Mouse (Mus musculus) forebrain, embryonic 13.5 days (tissue): ENCODE data around the gene Rbmxl2. TPM values are rescaled to one million over a fixed set of nuclear protein-coding genes. Genes with fewer than 3 reads are reported as not detected.

Source experiments
- ATAC-seq: fragments of 200-750 bp; cut with Nextera tagmentation; 2 replicates; pipeline ENCODE4 v1.8.0; 2017
- H3K27ac ChIP-seq: fragments of 300-500 bp; sonication (generic); 2 replicates; pipeline ENCODE4 v1.5.1; 2015; ENCODE audit warnings: inconsistent platforms, mild to moderate bottlenecking, moderate library complexity
- H3K27me3 ChIP-seq: fragments of 300-500 bp; sonication (generic); 2 replicates; pipeline ENCODE4 v1.6.1; 2015; ENCODE audit warnings: mild to moderate bottlenecking, inconsistent platforms
- H3K36me3 ChIP-seq: fragments of 300-500 bp; sonication (generic); 2 replicates; pipeline ENCODE4 v1.6.1; 2015; ENCODE audit warnings: mild to moderate bottlenecking, inconsistent platforms; ENCODE audit not compliant: poor library complexity, severe bottlenecking
- H3K4me1 ChIP-seq: fragments of 300-500 bp; sonication (generic); 2 replicates; pipeline ENCODE4 v1.6.1; 2015; ENCODE audit warnings: inconsistent platforms
- H3K4me2 ChIP-seq: fragments of 300-500 bp; sonication (generic); 2 replicates; pipeline ENCODE4 v1.6.1; 2015; ENCODE audit warnings: inconsistent platforms, mild to moderate bottlenecking, moderate library complexity
- H3K4me3 ChIP-seq: fragments of 300-500 bp; sonication (generic); 2 replicates; pipeline ENCODE4 v1.5.1; 2015; ENCODE audit warnings: mild to moderate bottlenecking, inconsistent platforms
- H3K9ac ChIP-seq: fragments of 300-500 bp; sonication (generic); 2 replicates; pipeline ENCODE4 v1.6.1; 2015; ENCODE audit warnings: mild to moderate bottlenecking, inconsistent platforms
- H3K9me3 ChIP-seq: fragments of 300-500 bp; sonication (generic); replicated peaks from 2 replicates; pipeline ENCODE4 v1.6.1; 2016; ENCODE audit warnings: inconsistent platforms
- WGBS: fragments of 180-500 bp; shearing (Covaris S2); methylation state at CpG from one replicate; pipeline ENCODE4 v1.1.7; 2015; 5-methylcytosine and 5-hydroxymethylcytosine counted together
- polyA plus RNA-seq: library from polyadenylated mRNA; unstranded; fragments of >200 nt; fragmentation: Nextera tagmentation; extraction: Ambion mirVana; gene quantifications from 2 replicates; pipeline ENCODE4 v1.2.1, GENCODE M21; 2015

The Rbmxl2 gene
- polyA plus RNA-seq, 1 experiment from 2014 or later: not detected

DNA sequence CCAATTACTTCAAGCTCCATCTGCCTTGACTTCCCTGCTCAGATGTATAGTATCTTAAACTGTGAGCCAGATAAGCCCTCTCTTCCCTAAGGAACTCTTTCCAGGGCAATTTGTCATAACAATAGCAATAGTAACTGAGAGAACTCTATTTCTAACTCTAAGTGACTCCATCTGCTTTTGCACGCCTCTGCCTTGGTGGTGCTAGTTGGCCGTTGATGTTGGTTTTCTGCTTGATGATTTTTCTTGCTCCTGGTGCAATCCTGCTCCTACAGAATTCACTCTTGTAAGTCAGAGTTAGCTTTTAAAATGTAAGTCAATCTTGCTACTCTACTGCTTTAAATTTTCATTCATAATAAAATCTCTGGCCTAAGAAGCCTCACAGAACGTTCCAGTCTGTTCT is 44.1 kb downstream of the Rbmxl2 start:
- no peaks in the 10 kb centered on the region for H3K27me3 ChIP-seq
- no peak overlapping the region for H3K27ac ChIP-seq
- no peak for ATAC-seq
- H3K4me2 ChIP-seq: no peak overlapping the region
- no peaks in the 10 kb centered on the region for H3K36me3 ChIP-seq
- no peak overlapping the region for H3K4me3 ChIP-seq
- no peaks in the 10 kb centered on the region for H3K4me1 ChIP-seq
- H3K9me3 ChIP-seq: no peaks in the 10 kb centered on the region
- H3K9ac ChIP-seq: no peak overlapping the region
- 86% methylated on average over 3 of the region's 3 CpGs for WGBS

DNA sequence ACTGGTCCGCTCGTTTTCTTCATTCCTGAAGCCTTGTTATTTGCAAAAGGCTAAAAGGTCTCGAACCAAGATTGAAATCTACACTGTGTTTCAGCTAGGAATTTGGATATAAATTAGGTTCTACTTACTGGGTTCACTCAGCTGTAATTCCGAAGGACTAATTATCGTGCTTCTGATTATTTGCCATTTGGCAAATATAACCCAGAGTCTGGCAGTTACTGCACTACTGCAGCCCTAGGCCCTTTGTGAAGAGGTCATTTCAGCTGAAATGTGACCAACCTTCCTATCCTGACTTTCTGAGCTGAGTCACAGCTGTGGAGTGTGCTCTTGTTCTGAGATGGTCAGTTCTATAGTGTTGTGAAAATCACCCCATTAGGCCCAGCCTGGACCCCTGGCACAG is 50.7 kb downstream of the Rbmxl2 start:
- Histone ChIP-seq H3K27me3 (no peaks in the 10 kb centered on the region), H3K4me2 (no peak overlapping the region), H3K4me3 (no peak overlapping the region), H3K27ac (no peak overlapping the region), H3K4me1 (no peaks in the 10 kb centered on the region), H3K36me3 (no peaks in the 10 kb centered on the region), H3K9me3 (no peaks in the 10 kb centered on the region), H3K9ac (no peak overlapping the region)
- 67% methylated on average over 5 of the region's 5 CpGs for WGBS
- no peak; the same call in 1 of the 2 replicates for ATAC-seq

Other genes starting within 250 kb of the Rbmxl2 start
- not detected in 2 replicates for gene Olfr6, start 245.5 kb upstream of the Rbmxl2 start, polyA plus RNA-seq
- not detected in 2 replicates for gene Olfr711, start 234.0 kb upstream of the Rbmxl2 start, polyA plus RNA-seq
- not detected in 2 replicates for gene Olfr2, start 203.4 kb upstream of the Rbmxl2 start, polyA plus RNA-seq
- gene Olfr713, start 178.3 kb upstream of the Rbmxl2 start, polyA plus RNA-seq: not detected in 2 replicates
- gene Olfr714, start 138.5 kb upstream of the Rbmxl2 start, polyA plus RNA-seq: not detected in 2 replicates
- not detected in 2 replicates for gene Olfr17, start 116.2 kb upstream of the Rbmxl2 start, polyA plus RNA-seq
- not detected in 2 replicates for gene Olfr715b, start 99.1 kb upstream of the Rbmxl2 start, polyA plus RNA-seq
- not detected in 2 replicates for gene Olfr715, start 78.4 kb upstream of the Rbmxl2 start, polyA plus RNA-seq
- gene Olfr716, start 71.1 kb upstream of the Rbmxl2 start, polyA plus RNA-seq: not detected in 2 replicates
- not detected in 2 replicates for gene Nlrp14, start 42.5 kb upstream of the Rbmxl2 start, polyA plus RNA-seq
- 4.6 and 5.2 TPM in 2 replicates for gene Syt9, start 161.3 kb downstream of the Rbmxl2 start, polyA plus RNA-seq